Mouse (Mus musculus) neural tube, embryonic 11.5 days (tissue): ENCODE data around the gene Plekhj1. TPM values are rescaled to one million over a fixed set of nuclear protein-coding genes. Genes with fewer than 3 reads are reported as not detected.
"Not testable (repeated sequence)": the region's sequence is repeated elsewhere in the genome, so short reads cannot be mapped to it uniquely, and the experiment has no call there.

Experiments used
- ATAC-seq: fragments of 200-750 bp; cut with Nextera tagmentation; 2 replicates; pipeline ENCODE4 v1.8.0; 2017; ENCODE audit warnings: moderate number of reproducible peaks, mild to moderate bottlenecking, moderate TSS enrichment, moderate library complexity; ENCODE audit not compliant: insufficient read depth, low FRiP score, low TSS enrichment
- DNase-seq: peaks from one replicate; pipeline ENCODE4 v3.0.0-alpha.2; 2015; ENCODE audit warnings: low spot score
- H3K27ac ChIP-seq: fragments of 300-500 bp; sonication (generic); 2 replicates; pipeline ENCODE4 v1.5.1; 2014; ENCODE audit warnings: low read depth, mild to moderate bottlenecking, low read length
- H3K27me3 ChIP-seq: fragments of 300-500 bp; sonication (generic); 2 replicates; pipeline ENCODE4 v1.6.1; 2014; ENCODE audit warnings: mild to moderate bottlenecking, low read length, mixed read lengths; ENCODE audit not compliant: control insufficient read depth, insufficient read depth
- H3K36me3 ChIP-seq: fragments of 300-500 bp; sonication (generic); 2 replicates; pipeline ENCODE4 v1.6.1; 2014; ENCODE audit warnings: mild to moderate bottlenecking, low read length, moderate library complexity, mixed read lengths; ENCODE audit not compliant: control insufficient read depth, insufficient read depth
- H3K4me1 ChIP-seq: fragments of 300-500 bp; sonication (generic); 2 replicates; pipeline ENCODE4 v1.6.1; 2014; ENCODE audit warnings: low read length, mixed read lengths; ENCODE audit not compliant: control insufficient read depth, insufficient read depth
- H3K4me2 ChIP-seq: fragments of 300-500 bp; sonication (generic); 2 replicates; pipeline ENCODE4 v1.6.1; 2014; ENCODE audit warnings: low read depth, mild to moderate bottlenecking, moderate library complexity
- H3K4me3 ChIP-seq: fragments of 300-500 bp; sonication (generic); 2 replicates; pipeline ENCODE4 v1.5.1; 2014; ENCODE audit warnings: low read depth, low read length
- H3K9ac ChIP-seq: fragments of 300-500 bp; sonication (generic); 2 replicates; pipeline ENCODE4 v1.6.1; 2014; ENCODE audit warnings: mild to moderate bottlenecking, low read length
- H3K9me3 ChIP-seq: fragments of 300-500 bp; sonication (generic); 2 replicates; pipeline ENCODE4 v1.6.1; 2016; ENCODE audit warnings: low read length; ENCODE audit not compliant: control insufficient read depth
- WGBS: fragments of 180-500 bp; shearing (Covaris S2); extraction: QIAGEN DNeasy Blood & Tissue Kit; methylation state at CpG from one replicate; pipeline ENCODE4 v1.1.7; 2014; 5-methylcytosine and 5-hydroxymethylcytosine counted together
- polyA plus RNA-seq: library from polyadenylated mRNA; unstranded; fragments of >200 nt; fragmentation: Nextera tagmentation; extraction: Ambion mirVana; gene quantifications from 2 replicates; pipeline ENCODE4 v1.2.1, GENCODE M21; 2014

Gene Plekhj1
- polyA plus RNA-seq, 1 experiment from 2014 or later, result 153 TPM

GRCm38 (mm10) chr10:80838346-80838912, 40.0 kb upstream of the Plekhj1 start:
- Histone ChIP-seq H3K27ac (no peak overlapping the region), H3K4me3 (no peak overlapping the region), H3K27me3 (peaks cover 42% of the 10 kb centered on the region), H3K36me3 (no peaks in the 10 kb centered on the region), H3K9me3 (no peaks in the 10 kb centered on the region), H3K9ac (no peak overlapping the region), H3K4me2 (no peak overlapping the region), H3K4me1 (no peaks in the 10 kb centered on the region)
- 64% methylated on average over 2 of the region's 2 CpGs for WGBS
- ATAC-seq, result no peak
- no peak for DNase-seq

GRCm38 (mm10) chr10:80837827-80838226, 39.4 kb upstream of the Plekhj1 start:
- ATAC-seq (no peak), DNase-seq (no peak)
- H3K4me2 ChIP-seq, result no peak overlapping the region
- no peaks in the 10 kb centered on the region for H3K36me3 ChIP-seq
- no peak overlapping the region for H3K4me3 ChIP-seq
- no peaks in the 10 kb centered on the region for H3K9me3 ChIP-seq
- H3K9ac ChIP-seq, result no peak overlapping the region
- H3K27me3 ChIP-seq, result peaks cover 37% of the 10 kb centered on the region
- H3K4me1 ChIP-seq, result no peaks in the 10 kb centered on the region
- no peak overlapping the region for H3K27ac ChIP-seq
- 14% methylated on average over 2 of the region's 2 CpGs for WGBS

GRCm38 (mm10) chr10:80836949-80837379, 38.5 kb upstream of the Plekhj1 start:
- peaks cover 29% of the 10 kb centered on the region for H3K27me3 ChIP-seq
- H3K4me1 ChIP-seq, result no peaks in the 10 kb centered on the region
- DNase-seq (no peak), ATAC-seq (no peak)
- no peak overlapping the region for H3K4me3 ChIP-seq
- WGBS, result 48% methylated on average over 7 of the region's 7 CpGs
- H3K9me3 ChIP-seq, result no peaks in the 10 kb centered on the region
- H3K36me3 ChIP-seq, result no peaks in the 10 kb centered on the region
- no peak overlapping the region for H3K9ac ChIP-seq
- H3K4me2 ChIP-seq, result no peak overlapping the region
- H3K27ac ChIP-seq, result no peak overlapping the region

- no peak for DNase-seq
- Histone ChIP-seq H3K27ac (no peak overlapping the region), H3K4me1 (peaks cover 7% of the 10 kb centered on the region; the same call in 1 of the 2 replicates), H3K4me2 (no peak overlapping the region), H3K27me3 (peaks cover 29% of the 10 kb centered on the region), H3K9ac (no peak overlapping the region), H3K4me3 (0 out of 2 replicates have a peak overlapping the region, but pooled peaks have one; percentile 3), H3K36me3 (no peaks in the 10 kb centered on the region), H3K9me3 (no peaks in the 10 kb centered on the region)
- 53% methylated on average over 30 of the region's 30 CpGs for WGBS
- ATAC-seq, result no peak
Measured at GRCm38 (mm10) chr10:80835617-80836016, 37.2 kb upstream of the Plekhj1 start.

GRCm38 (mm10) chr10:80832818-80833217, 34.4 kb upstream of the Plekhj1 start:
- no peaks in the 10 kb centered on the region for H3K9me3 ChIP-seq
- no peak overlapping the region for H3K9ac ChIP-seq
- ATAC-seq, result no peak
- H3K27ac ChIP-seq, result no peak overlapping the region
- peaks cover 10% of the 10 kb centered on the region for H3K4me1 ChIP-seq
- DNase-seq, result no peak
- WGBS, result 65% methylated on average over 7 of the region's 7 CpGs
- H3K27me3 ChIP-seq, result peaks cover 29% of the 10 kb centered on the region
- peaks cover 4% of the 10 kb centered on the region for H3K36me3 ChIP-seq
- H3K4me2 ChIP-seq, result no peak overlapping the region
- no peak overlapping the region for H3K4me3 ChIP-seq

- WGBS, result 4% methylated on average over 9 of the region's 9 CpGs
- Histone ChIP-seq H3K27me3 (peaks cover 26% of the 10 kb centered on the region), H3K4me2 (peak overlapping the region; percentile 5; the same call in 1 of the 2 replicates), H3K4me3 (no peak overlapping the region), H3K9ac (no peak overlapping the region), H3K4me1 (peaks cover 16% of the 10 kb centered on the region), H3K27ac (no peak overlapping the region), H3K9me3 (no peaks in the 10 kb centered on the region), H3K36me3 (peaks cover 4% of the 10 kb centered on the region)
- DNase-seq (peak; percentile 72), ATAC-seq (no peak)
Measured at GRCm38 (mm10) chr10:80831136-80831535, 32.7 kb upstream of the Plekhj1 start.

GRCm38 (mm10) chr10:80829359-80830278, 31.2 kb upstream of the Plekhj1 start:
- DNase-seq, result no peak
- H3K4me1 ChIP-seq, result peaks cover 16% of the 10 kb centered on the region

GRCm38 (mm10) chr10:80828587-80828986, 30.2 kb upstream of the Plekhj1 start:
- DNase-seq, H3K27me3 ChIP-seq, H3K9me3 ChIP-seq, ATAC-seq, H3K9ac ChIP-seq, H3K4me2 ChIP-seq, H3K27ac ChIP-seq, H3K36me3 ChIP-seq: not testable (repeated sequence)
- WGBS, result 90% methylated on average over 9 of the region's 9 CpGs
- Histone ChIP-seq H3K4me3 (0 out of 2 replicates have a peak overlapping the region, but pooled peaks have one; percentile 0), H3K4me1 (peaks cover 16% of the 10 kb centered on the region)

More at GRCm38 (mm10) chr10:80829359-80830278, 31.2 kb upstream of the Plekhj1 start:
- Histone ChIP-seq H3K27ac (no peak overlapping the region), H3K4me2 (0 out of 2 replicates have a peak overlapping the region, but pooled peaks have one; percentile 1), H3K36me3 (peaks cover 4% of the 10 kb centered on the region), H3K4me3 (no peak overlapping the region), H3K9me3 (no peaks in the 10 kb centered on the region), H3K27me3 (peaks cover 13% of the 10 kb centered on the region), H3K9ac (no peak overlapping the region)
- no peak for ATAC-seq
- 77% methylated on average over 1 of the region's 1 CpGs for WGBS
